Mouse (Mus musculus) urinary bladder, postnatal 14 days (tissue): ENCODE data around the gene Gatc.
"Not testable (repeated sequence)": the region's sequence is repeated elsewhere in the genome, so short reads cannot be mapped to it uniquely, and the experiment has no call there.

ENCODE experiments used
- DNase-seq: peaks from one replicate; pipeline ENCODE4 v3.0.0; 2021; ENCODE audit warnings: low spot score

Gene Gatc

DNA sequence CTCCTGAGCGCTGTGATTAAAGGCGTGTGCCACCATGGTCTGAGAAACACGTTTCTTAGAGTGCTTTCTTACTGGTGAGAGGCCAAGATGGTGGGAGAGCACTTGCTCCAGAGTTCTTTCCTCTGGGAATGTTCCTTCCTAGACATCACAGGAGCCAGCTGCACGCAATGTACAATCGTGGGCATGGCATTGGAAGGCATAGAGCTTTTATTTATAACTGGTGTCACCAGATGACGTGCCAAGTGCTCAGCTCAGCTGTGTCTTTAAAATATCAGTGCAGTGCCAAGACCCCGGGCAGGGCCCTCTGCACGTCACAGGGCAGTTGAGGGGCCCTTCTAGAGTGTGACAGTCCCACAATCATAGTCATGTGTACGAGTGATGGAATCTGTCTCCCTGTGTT is 10.0 kb downstream of the Gatc start:
- DNase-seq = no peak

DNA sequence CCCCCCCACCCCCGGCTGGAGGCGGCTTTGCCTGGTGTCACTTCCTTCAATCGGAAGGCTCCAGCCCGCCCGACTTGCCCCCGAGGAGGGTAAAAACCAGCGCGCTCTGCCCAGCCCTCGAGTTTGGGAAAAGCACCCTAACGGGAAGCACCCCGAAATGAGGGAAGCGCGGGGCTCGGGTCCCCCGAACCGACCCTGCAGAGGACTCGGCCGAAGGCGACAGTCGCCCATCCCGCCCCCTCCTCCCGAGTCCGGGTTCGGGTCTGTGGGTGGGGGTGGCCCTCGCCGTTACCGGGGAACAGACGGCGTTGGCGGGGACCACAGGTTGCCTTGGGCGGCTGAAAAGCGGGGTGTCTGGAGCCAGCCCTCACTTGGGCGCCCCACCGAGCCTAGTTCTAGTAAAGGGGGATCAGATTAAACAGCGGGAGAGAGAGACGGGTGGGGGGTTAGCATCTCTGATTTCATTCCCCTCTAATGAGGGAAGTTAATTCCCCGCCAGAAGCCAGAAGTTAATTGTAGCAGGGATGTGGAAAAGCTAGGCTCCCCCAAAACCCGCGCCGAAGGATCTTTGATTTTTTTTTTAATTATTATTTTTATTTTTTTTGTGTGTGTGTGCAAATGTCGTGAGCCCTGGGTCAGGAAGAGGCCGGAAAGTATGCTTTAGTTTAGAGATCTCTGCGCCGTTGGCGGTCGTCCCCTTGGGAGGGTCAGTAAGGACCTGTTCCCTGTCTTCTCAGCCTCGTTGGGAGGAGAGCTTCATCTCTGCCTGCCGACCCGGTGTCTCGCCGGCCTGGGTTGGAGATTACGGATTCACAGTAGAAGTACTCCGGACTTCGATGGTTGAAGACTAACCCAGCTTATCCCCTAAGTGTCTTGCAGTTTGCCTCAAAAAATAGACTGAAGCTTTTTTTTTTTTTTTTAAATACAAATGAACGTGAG is 13.1 kb downstream of the Gatc start:
- no peak for DNase-seq

DNA sequence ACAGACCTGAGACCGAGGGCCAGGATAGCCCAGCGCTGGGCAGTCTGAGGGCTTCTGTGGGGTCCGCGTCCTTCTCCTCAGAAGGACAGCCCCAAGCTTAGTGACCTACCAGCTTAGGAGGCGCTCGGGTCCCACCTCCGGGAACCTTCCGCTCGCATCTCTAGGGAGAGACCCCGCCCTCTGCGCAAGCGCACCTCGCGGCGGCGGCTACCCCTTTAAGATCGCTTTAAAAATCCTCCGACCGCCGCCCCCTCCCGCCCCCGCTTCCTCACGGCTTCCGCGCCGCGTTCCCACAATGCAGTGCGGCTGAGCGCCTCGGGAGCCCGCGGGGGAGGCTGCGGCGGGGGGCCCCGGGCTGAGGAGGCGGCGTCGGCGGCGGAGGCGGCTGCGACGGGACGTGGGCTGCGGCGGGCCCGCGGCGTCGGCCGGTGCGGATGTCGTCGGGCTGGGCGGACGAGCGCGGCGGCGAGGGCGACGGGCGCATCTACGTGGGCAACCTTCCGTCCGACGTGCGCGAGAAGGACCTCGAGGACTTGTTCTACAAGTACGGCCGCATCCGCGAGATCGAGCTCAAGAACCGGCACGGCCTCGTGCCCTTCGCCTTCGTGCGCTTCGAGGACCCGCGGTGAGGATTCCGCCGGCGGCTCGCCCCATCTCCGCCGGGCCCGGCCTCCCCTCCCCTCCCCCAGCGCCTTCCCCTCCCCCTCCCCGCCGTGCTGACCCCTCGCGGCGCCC is 13.9 kb downstream of the Gatc start, which contains the start of gene Srsf9:
Gene Srsf9 (plus strand): TSS at position 303 of the 735 bp plus-strand sequence.
- DNase-seq = peak; percentile 97

DNA sequence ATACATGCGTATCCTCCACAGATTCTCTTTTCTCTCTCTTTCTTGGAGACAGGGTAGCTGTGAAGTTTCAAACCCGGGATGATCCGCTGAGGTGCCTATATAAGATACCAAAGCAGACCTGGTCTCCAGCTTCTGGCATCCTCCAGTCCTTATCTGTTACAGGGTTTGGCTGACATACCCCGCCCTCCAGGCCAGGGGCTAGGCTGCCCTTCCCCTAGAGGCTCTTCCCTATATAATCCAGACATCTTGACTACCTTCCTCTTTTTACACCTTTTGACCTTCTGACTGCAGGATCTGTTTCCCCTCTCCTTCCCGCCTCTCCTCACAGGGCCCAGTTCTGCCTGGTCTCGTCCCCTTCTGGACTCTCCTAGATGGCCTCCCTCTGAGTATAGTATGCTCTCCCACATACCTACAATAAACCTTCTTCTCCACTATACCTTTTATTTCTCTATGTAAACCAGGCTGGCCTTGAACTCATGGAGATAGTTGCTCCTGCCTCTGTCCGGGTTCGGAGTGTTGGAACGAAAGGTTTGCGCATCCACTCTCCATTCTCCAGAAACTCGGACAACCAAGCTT is 14.6 kb downstream of the Gatc start:
- DNase-seq = no peak

DNA sequence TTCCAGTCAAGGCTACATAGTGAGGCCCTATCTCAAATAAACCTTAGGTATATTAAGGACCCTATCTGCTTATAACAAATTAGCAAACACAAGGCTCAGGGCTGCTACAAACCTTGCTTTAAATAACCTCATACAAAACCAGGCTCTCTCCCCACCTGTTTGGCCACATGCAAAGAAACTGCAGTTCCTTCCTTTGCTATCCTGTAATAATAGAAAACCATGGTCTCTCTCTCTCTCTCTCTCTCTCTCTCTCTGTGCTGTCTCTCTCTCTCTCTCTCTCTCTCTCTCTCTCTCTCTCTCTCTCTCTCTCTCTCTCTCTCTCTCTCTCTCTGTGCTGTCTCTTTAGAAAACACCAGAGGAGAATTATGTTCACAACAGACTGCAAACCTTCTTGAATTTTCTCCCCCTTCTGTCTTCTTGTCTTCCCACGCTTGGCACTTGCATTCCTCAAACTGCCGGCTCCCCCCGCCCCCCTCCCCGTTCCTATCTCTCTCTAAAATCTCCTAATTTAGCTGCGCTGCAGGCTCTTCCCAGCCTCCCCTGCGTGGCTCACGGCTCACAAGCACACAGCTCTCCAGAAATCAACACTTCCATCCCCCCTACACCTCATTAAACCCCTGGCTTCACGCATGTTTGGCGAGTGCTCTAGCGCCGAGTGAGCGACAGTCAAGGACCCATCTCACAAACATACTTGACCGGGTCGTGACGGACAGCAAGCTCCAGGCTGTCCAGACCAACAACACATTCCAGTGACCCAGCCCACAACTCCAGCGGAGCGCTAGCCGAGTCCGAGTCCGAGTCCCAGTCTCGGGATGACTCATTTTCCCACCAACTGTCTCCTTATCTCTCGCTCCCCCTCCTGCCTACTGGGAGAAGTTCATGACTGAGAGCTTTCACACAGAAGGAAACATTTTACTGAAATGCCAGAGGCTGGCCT is 21.7 kb downstream of the Gatc start:
- DNase-seq = peak; percentile 80

- DNase-seq = no peak
Measured at GRCm38 (mm10) chr5:115317645-115318328, 23.2 kb downstream of the Gatc start.

GRCm38 (mm10) chr5:115316968-115317644 is 23.9 kb downstream of the Gatc start:
- no peak for DNase-seq

- DNase-seq = no peak
Measured at GRCm38 (mm10) chr5:115313668-115313943, 27.4 kb downstream of the Gatc start.

DNA sequence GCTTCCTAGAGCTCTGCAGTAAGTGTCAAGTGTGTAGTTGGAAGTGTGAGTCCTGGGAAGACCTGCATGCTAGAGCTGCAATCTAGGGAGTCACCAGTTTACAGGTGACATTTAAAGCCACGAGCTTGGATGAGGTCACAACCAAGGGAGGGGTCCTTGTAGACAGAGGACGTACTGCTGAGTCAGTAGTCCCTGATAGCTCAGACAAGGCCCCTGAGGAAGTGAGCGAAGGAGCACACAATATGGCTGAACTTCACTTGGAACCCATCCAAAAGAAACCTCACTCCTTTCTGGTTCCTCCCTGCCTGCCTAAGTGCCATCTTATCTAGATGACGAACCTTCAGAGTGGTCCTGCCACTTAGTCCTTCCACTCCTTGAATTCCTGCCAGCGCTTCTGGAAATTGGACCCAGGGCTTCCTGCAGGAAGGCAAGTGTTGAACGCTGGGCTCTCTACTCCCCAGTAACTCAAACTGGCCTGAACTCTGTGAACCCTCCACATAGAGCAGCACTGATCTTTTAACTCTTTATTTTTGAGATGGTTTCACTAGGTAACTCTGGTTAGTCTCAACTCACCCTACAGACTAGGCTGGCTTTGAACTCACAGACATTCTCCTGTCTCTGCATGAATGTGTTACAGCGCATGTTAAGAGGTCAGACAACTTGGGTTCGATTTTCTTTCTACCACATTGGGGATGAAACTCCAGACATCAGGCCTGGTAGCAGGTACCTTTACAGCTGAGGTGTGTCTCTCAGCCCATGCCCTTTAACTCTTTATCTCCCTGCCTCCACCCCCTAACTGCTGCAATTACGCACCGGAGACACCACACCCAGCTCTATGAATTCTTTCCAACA is 27.9 kb downstream of the Gatc start:
- no peak for DNase-seq

DNA sequence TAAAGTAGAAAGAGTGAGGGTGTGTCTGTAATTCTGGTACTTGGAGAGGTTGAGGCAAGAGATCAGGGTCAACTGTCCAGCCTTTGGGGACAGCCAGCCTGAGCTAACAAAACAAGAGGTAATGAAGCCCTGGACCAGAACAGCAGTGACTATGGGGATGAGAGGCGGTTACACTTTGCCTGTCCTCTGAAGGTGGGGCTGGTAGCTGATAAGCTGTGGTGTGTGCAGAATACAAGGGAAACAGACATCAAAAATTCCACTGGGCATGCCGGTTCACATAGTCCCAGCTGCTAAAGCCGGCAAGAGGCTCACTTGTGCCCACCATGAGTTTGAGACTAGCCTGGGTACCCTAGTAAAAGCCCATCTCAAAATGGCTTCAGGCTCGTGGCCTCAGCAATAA is 28.6 kb downstream of the Gatc start:
- DNase-seq = no peak

GRCm38 (mm10) chr5:115302190-115302589 is 38.8 kb downstream of the Gatc start:
- DNase-seq = not testable (repeated sequence)

- no peak for DNase-seq
Measured at GRCm38 (mm10) chr5:115301615-115302014, 39.4 kb downstream of the Gatc start.

DNA sequence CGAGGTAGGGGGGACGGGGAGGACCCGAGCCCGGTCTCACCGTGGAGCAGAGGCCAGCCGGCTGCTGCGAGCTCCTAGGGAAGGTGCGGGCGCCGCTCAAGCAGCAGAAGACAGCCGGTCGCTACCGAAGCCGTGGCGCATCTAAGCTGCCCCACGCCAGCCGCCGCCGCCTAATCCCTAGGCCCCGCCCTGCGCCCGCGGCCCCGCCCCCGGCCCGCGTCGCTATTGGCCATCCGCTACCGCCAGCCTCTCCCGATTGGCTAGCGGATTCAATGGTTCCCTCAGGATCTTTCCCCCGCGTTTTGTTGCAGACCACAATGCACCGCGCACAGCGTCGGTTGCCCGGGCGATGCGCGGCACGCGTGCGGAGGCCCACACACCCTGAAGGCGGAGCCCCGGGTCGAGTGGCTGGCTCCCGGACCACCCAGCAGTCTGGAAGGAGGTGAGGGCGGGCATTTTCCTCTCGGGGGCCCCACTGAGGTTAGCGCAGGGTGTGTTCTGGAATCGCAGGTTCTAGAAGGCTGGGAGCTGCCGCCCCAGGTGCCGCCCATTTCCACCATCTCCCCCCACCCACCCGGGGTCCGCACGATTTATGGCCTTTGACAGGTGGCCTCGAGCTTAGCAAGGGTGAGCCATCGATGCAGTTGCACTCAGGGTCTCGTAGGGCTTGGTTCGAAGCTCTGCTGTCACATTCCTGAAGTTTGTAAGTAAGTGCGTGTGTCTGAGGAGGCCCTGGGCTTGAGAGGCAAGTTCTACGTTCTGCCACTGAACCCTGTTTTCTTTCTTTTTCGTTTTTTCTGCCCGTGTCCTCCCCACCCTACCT is 40.0 kb downstream of the Gatc start, which contains the start of gene Dynll1:
Gene Dynll1 (minus strand): TSS at position 208 of the 823 bp plus-strand sequence.
- DNase-seq = peak; percentile 100

DNA sequence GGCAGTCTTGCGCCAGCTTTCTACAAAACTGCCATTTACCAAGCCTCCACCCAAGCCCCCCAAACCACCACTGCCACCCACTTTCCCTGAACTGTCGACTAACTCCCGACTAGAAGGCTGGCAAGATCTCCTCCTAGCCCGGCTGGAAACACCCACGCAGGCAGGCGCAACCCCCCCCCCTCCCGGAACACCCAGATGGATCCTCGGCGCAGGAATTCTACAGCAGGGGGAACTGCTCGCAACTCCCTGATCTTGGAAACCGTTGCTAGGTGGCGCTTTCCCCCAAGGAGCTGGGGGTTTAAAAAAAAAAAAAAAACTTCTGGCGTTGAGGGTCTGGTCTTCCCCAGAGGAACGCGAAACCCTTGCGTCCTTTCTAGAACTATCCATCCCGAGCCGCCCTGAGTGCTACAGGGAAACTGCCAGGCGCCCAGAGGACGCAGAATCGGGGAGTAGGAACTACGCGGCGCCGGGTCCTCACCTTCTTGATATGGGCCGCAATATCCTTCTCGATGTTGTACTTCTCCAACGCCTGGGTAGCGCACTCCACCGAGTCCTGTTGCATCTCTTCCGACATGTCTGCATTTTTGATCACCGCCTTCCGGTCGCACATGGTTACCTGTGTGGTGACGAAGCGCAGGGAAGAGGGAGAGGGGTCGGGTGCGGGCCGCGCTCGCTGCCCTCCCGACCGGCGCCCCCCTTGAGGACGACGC is 40.8 kb downstream of the Gatc start:
- peak; percentile 57 for DNase-seq

- no peak for DNase-seq
Measured at GRCm38 (mm10) chr5:115296347-115296746, 44.6 kb downstream of the Gatc start.

- DNase-seq = no peak
Measured at GRCm38 (mm10) chr5:115294173-115294572, 46.8 kb downstream of the Gatc start.

- no peak for DNase-seq
Measured at GRCm38 (mm10) chr5:115284735-115285134, 56.2 kb downstream of the Gatc start.
